Mouse (Mus musculus): ENCODE data around the gene Hspe1.
"Not testable (repeated sequence)": the region's sequence is repeated elsewhere in the genome, so short reads cannot be mapped to it uniquely, and the experiment has no call there.

The Hspe1 gene

GRCm38 (mm10) chr1:55085781-55086366 lies 2.1 kb upstream of the Hspe1 start:
- DNase-seq (ENCODE audit: low read depth, low spot score), result no peak

- peak; percentile 9 for DNase-seq (ENCODE audit: low read depth, low spot score)
Observed at GRCm38 (mm10) chr1:55086868-55087400, 998 bp upstream of the Hspe1 start.

- peak; percentile 19 for DNase-seq (ENCODE audit: low read depth, low spot score)
Observed at GRCm38 (mm10) chr1:55087401-55087904, 479 bp upstream of the Hspe1 start.

- DNase-seq (ENCODE audit: low read depth, low spot score), result no peak
Observed at GRCm38 (mm10) chr1:55088611-55089497, 922 bp downstream of the Hspe1 start.

- no peak for DNase-seq (ENCODE audit: low read depth, low spot score)
Observed at GRCm38 (mm10) chr1:55089498-55090064, 1.6 kb downstream of the Hspe1 start.

- DNase-seq (ENCODE audit: low read depth, low spot score), result no peak
Observed at GRCm38 (mm10) chr1:55092056-55092455, 4.1 kb downstream of the Hspe1 start.

GRCm38 (mm10) chr1:55092469-55092868 lies 4.5 kb downstream of the Hspe1 start:
- no peak for DNase-seq (ENCODE audit: low read depth, low spot score)

- no peak for DNase-seq (ENCODE audit: low read depth, low spot score)
Observed at GRCm38 (mm10) chr1:55106919-55107585, 19.1 kb downstream of the Hspe1 start.

GRCm38 (mm10) chr1:55107644-55108043 lies 19.7 kb downstream of the Hspe1 start:
- no peak for DNase-seq (ENCODE audit: low read depth, low spot score)

GRCm38 (mm10) chr1:55108473-55108872 lies 20.5 kb downstream of the Hspe1 start:
- DNase-seq (ENCODE audit: low read depth, low spot score), result no peak

- no peak for DNase-seq (ENCODE audit: low read depth, low spot score)
Observed at GRCm38 (mm10) chr1:55109066-55109766, 21.3 kb downstream of the Hspe1 start.

- DNase-seq (ENCODE audit: low read depth, low spot score), result no peak
Observed at GRCm38 (mm10) chr1:55123046-55123445, 35.1 kb downstream of the Hspe1 start.

- no peak for DNase-seq (ENCODE audit: low read depth, low spot score)
Observed at GRCm38 (mm10) chr1:55123561-55123960, 35.6 kb downstream of the Hspe1 start.

GRCm38 (mm10) chr1:55124136-55124535 lies 36.2 kb downstream of the Hspe1 start:
- DNase-seq (ENCODE audit: low read depth, low spot score), result not testable (repeated sequence)

GRCm38 (mm10) chr1:55129716-55130115 lies 41.8 kb downstream of the Hspe1 start:
- no peak for DNase-seq (ENCODE audit: low read depth, low spot score)

- no peak for DNase-seq (ENCODE audit: low read depth, low spot score)
Observed at GRCm38 (mm10) chr1:55130190-55130916, 42.4 kb downstream of the Hspe1 start.

- peak; percentile 93 for DNase-seq (ENCODE audit: low read depth, low spot score)
Observed at GRCm38 (mm10) chr1:55130943-55131401, 43.0 kb downstream of the Hspe1 start, which contains the start of gene Mob4. TSS of gene Mob4 (plus strand) at chr1:55131231.

GRCm38 (mm10) chr1:55131424-55132014 lies 43.6 kb downstream of the Hspe1 start:
- no peak for DNase-seq (ENCODE audit: low read depth, low spot score)

GRCm38 (mm10) chr1:55132308-55132707 lies 44.4 kb downstream of the Hspe1 start:
- no peak for DNase-seq (ENCODE audit: low read depth, low spot score)

GRCm38 (mm10) chr1:55133173-55133572 lies 45.2 kb downstream of the Hspe1 start:
- no peak for DNase-seq (ENCODE audit: low read depth, low spot score)
